Mouse (Mus musculus): Measurements from ENCODE around the gene Tmem132e. TPM values are rescaled to one million over a fixed set of nuclear protein-coding genes. Genes with fewer than 3 reads are reported as not detected.

Tmem132e gene
- total and polyA plus RNA-seq, 3 experiments = not detected

- Histone ChIP-seq H3K4me2 (ENCODE audit: insufficient read depth, low read depth, poor library complexity, severe bottlenecking) (no peak overlapping the region), H3K9me3 (replicated peaks; ENCODE audit: low read length) (no peaks in the 10 kb centered on the region), H3K27me3 (replicated peaks) (peaks cover 82% of the 10 kb centered on the region), H3K9ac (ENCODE audit: insufficient read depth, low read depth) (no peak overlapping the region), H3K27ac (ENCODE audit: insufficient read depth, low read depth) (no peak overlapping the region), H3K36me3 (replicated peaks in 1 of 2; ENCODE audit: control insufficient read depth in 1 of 2, insufficient read depth in 1 of 2, low read length in 1 of 2) (no peaks in the 10 kb centered on the region), H3K4me3 (replicated peaks in 1 of 3; ENCODE audit: low read depth in 2 of 3, low read length in 2 of 3, poor library complexity in 1 of 3) (no peak overlapping the region), H3K4me1 (ENCODE audit: control insufficient read depth in 1 of 2, insufficient read depth in 2 of 2) (no peaks in the 10 kb centered on the region), H3K79me2 (replicated peaks; ENCODE audit: control insufficient read depth, extremely low read depth, insufficient read depth, poor library complexity, severe bottlenecking) (no peaks in the 10 kb centered on the region)
- in situ Hi-C loops (cut with MboI; ENCODE audit: low pct_ligation_motif_present, low pct_unique_long_range_greater_than_20kb, low sequenced_read_pairs) = no loop called here
- dilution Hi-C loops (cut with MboI; ENCODE audit: extremely low pct_ligation_motif_present, extremely low pct_unique_long_range_greater_than_20kb, low sequenced_read_pairs) = no loop called here
- no peak for DNase-seq (ENCODE audit: extremely low read depth)
- TF ChIP-seq JUN (IDR thresholded peaks at IDR 0.05; ENCODE audit: insufficient read depth, low read depth, low read length) = no peak
- no peak for TF ChIP-seq SIN3A (IDR thresholded peaks at IDR 0.05; ENCODE audit: low read length)
- no peak for TF ChIP-seq ETS1 (conservative IDR thresholded peaks at IDR 0.05; ENCODE audit: low read depth, low read length)
- TF ChIP-seq E2F4 (IDR thresholded peaks at IDR 0.05; ENCODE audit: insufficient replicate concordance, low read depth, low read length) = no peak
- TF ChIP-seq KAT2A (IDR thresholded peaks at IDR 0.05; ENCODE audit: insufficient replicate concordance, low read length) = no peak
- TF ChIP-seq TCF12 (IDR thresholded peaks at IDR 0.05; ENCODE audit: low read depth, low read length) = no peak
- no peak for TF ChIP-seq MAZ (IDR thresholded peaks at IDR 0.05; ENCODE audit: low read depth, low read length)
- TF ChIP-seq ZNF384 (IDR thresholded peaks at IDR 0.05; ENCODE audit: low read depth, low read length) = no peak
- no peak for TF ChIP-seq POLR2AphosphoS2 (IDR thresholded peaks at IDR 0.05; ENCODE audit: low read depth, low read length)
- no peak for TF ChIP-seq ELF1 (IDR thresholded peaks at IDR 0.05; ENCODE audit: low read depth, low read length)
- TF ChIP-seq GABPA (IDR thresholded peaks at IDR 0.05; ENCODE audit: insufficient replicate concordance, low read depth, low read length) = no peak
- no peak for TF ChIP-seq UBTF (IDR thresholded peaks at IDR 0.05; ENCODE audit: low read depth, low read length)
- no peak for TF ChIP-seq CHD2 (IDR thresholded peaks at IDR 0.05; ENCODE audit: low read length)
Observed at GRCm38 (mm10) chr11:82465536-82465935, 76.8 kb downstream of the Tmem132e start.

- dilution Hi-C loops (cut with MboI; ENCODE audit: extremely low pct_ligation_motif_present, extremely low pct_unique_long_range_greater_than_20kb, low sequenced_read_pairs) = no loop called here
- no peaks in the 10 kb centered on the region for H3K36me3 ChIP-seq (replicated peaks in 1 of 2; ENCODE audit: control insufficient read depth in 1 of 2, insufficient read depth in 1 of 2, low read length in 1 of 2)
- TF ChIP-seq HCFC1 (IDR thresholded peaks at IDR 0.05; ENCODE audit: low read depth, low read length) (no peak), POLR2A (IDR thresholded peaks at IDR 0.05; ENCODE audit: low read depth, low read length) (no peak), ZKSCAN1 (IDR thresholded peaks at IDR 0.05; ENCODE audit: borderline replicate concordance, low read depth, low read length) (no peak), MAX (IDR thresholded peaks at IDR 0.05; ENCODE audit: low read length) (no peak), NRF1 (IDR thresholded peaks at IDR 0.05; ENCODE audit: low read depth, low read length) (no peak), MAFK (IDR thresholded peaks at IDR 0.05; ENCODE audit: insufficient replicate concordance, low read length) (no peak), POLR2AphosphoS2 (IDR thresholded peaks at IDR 0.05; ENCODE audit: low read depth, low read length) (no peak), CTCF (conservative IDR thresholded peaks at IDR 0.05 in 1 of 2, IDR thresholded peaks at IDR 0.05 in 1 of 2; ENCODE audit: low read depth in 2 of 2, low read length in 2 of 2) (no peak), RCOR1 (conservative IDR thresholded peaks at IDR 0.05; ENCODE audit: low read depth, low read length) (no peak), USF1 (IDR thresholded peaks at IDR 0.05; ENCODE audit: low read depth, low read length) (no peak), BHLHE40 (IDR thresholded peaks at IDR 0.05; ENCODE audit: low read depth, low read length) (no peak), TCF12 (IDR thresholded peaks at IDR 0.05; ENCODE audit: low read depth, low read length) (no peak), SMC3 (IDR thresholded peaks at IDR 0.05; ENCODE audit: low read depth, low read length) (no peak), ZMIZ1 (IDR thresholded peaks at IDR 0.05; ENCODE audit: low read depth, low read length) (no peak), ETS1 (conservative IDR thresholded peaks at IDR 0.05; ENCODE audit: low read depth, low read length) (no peak)
Observed at GRCm38 (mm10) chr11:82467218-82467617, 78.5 kb downstream of the Tmem132e start.

More at GRCm38 (mm10) chr11:82467218-82467617, 78.5 kb downstream of the Tmem132e start:
- peaks cover 82% of the 10 kb centered on the region for H3K27me3 ChIP-seq (replicated peaks)
- no peaks in the 10 kb centered on the region for H3K4me1 ChIP-seq (ENCODE audit: control insufficient read depth in 1 of 2, insufficient read depth in 2 of 2)
- DNase-seq (ENCODE audit: extremely low read depth) = no peak
- no peaks in the 10 kb centered on the region for H3K79me2 ChIP-seq (replicated peaks; ENCODE audit: control insufficient read depth, extremely low read depth, insufficient read depth, poor library complexity, severe bottlenecking)
- H3K9ac ChIP-seq (ENCODE audit: insufficient read depth, low read depth) = no peak overlapping the region
- in situ Hi-C loops (cut with MboI; ENCODE audit: low pct_ligation_motif_present, low pct_unique_long_range_greater_than_20kb, low sequenced_read_pairs) = no loop called here
- H3K9me3 ChIP-seq (replicated peaks; ENCODE audit: low read length) = no peaks in the 10 kb centered on the region
- no peak overlapping the region for H3K4me2 ChIP-seq (ENCODE audit: insufficient read depth, low read depth, poor library complexity, severe bottlenecking)
- H3K27ac ChIP-seq (ENCODE audit: insufficient read depth, low read depth) = no peak overlapping the region
- no peak overlapping the region for H3K4me3 ChIP-seq (replicated peaks in 1 of 3; ENCODE audit: low read depth in 2 of 3, low read length in 2 of 3, poor library complexity in 1 of 3)

All from CH12.LX (cell line).